Mouse (Mus musculus): Measurements from ENCODE around the gene Mllt3.

Gene Mllt3

GRCm38 (mm10) chr4:88033216-88033653 is at the start of gene Mllt3:
Gene Mllt3, minus strand, starts transcription at chr4:88033364.
- peak; percentile 98 for DNase-seq

- no peak for DNase-seq
Observed at GRCm38 (mm10) chr4:88082381-88082780, 49.2 kb upstream of the Mllt3 start.

- no peak for DNase-seq
Observed at GRCm38 (mm10) chr4:88081885-88082284, 48.7 kb upstream of the Mllt3 start.

GRCm38 (mm10) chr4:88081417-88081816 is 48.3 kb upstream of the Mllt3 start:
- no peak for DNase-seq

GRCm38 (mm10) chr4:88078983-88079382 is 45.8 kb upstream of the Mllt3 start:
- no peak for DNase-seq

GRCm38 (mm10) chr4:88075388-88075787 is 42.2 kb upstream of the Mllt3 start:
- no peak for DNase-seq

GRCm38 (mm10) chr4:88046280-88046679 is 13.1 kb upstream of the Mllt3 start:
- DNase-seq: peak; percentile 52

GRCm38 (mm10) chr4:88045151-88045550 is 12.0 kb upstream of the Mllt3 start:
- DNase-seq: no peak

GRCm38 (mm10) chr4:88035361-88035760 is 2.2 kb upstream of the Mllt3 start:
- peak; percentile 78 for DNase-seq

GRCm38 (mm10) chr4:88034387-88035157 is 1.4 kb upstream of the Mllt3 start:
- DNase-seq: peak; percentile 9

- peak; percentile 41 for DNase-seq
Observed at GRCm38 (mm10) chr4:88033729-88034386, 694 bp upstream of the Mllt3 start.

- peak; percentile 62 for DNase-seq
Observed at GRCm38 (mm10) chr4:88032151-88033098, 739 bp downstream of the Mllt3 start.

GRCm38 (mm10) chr4:88031211-88032150 is 1.7 kb downstream of the Mllt3 start:
- DNase-seq: peak; percentile 66

- DNase-seq: no peak
Observed at GRCm38 (mm10) chr4:88023567-88023966, 9.6 kb downstream of the Mllt3 start.

- no peak for DNase-seq
Observed at GRCm38 (mm10) chr4:88022623-88023022, 10.5 kb downstream of the Mllt3 start.

- no peak for DNase-seq
Observed at GRCm38 (mm10) chr4:88020421-88020820, 12.7 kb downstream of the Mllt3 start.

- DNase-seq: no peak
Observed at GRCm38 (mm10) chr4:88019645-88020044, 13.5 kb downstream of the Mllt3 start.

- DNase-seq: no peak
Observed at GRCm38 (mm10) chr4:88017452-88018350, 15.5 kb downstream of the Mllt3 start.

GRCm38 (mm10) chr4:88015765-88016164 is 17.4 kb downstream of the Mllt3 start:
- no peak for DNase-seq

- no peak for DNase-seq
Observed at GRCm38 (mm10) chr4:88015261-88015660, 17.9 kb downstream of the Mllt3 start.

GRCm38 (mm10) chr4:88012774-88013173 is 20.4 kb downstream of the Mllt3 start:
- DNase-seq: no peak

Data from thymus, postnatal 25 days (tissue).